Mouse (Mus musculus) forebrain, postnatal 0 days (tissue): ENCODE results near the gene Caln1. TPM values are rescaled to one million over a fixed set of nuclear protein-coding genes. Genes with fewer than 3 reads are reported as not detected.

Source experiments
- ATAC-seq: fragments of 200-750 bp; cut with Nextera tagmentation; 2 replicates; pipeline ENCODE4 v1.8.0; 2017; ENCODE audit warnings: mild to moderate bottlenecking, moderate library complexity
- DNase-seq: peaks from one replicate; pipeline ENCODE4 v3.0.0-alpha.2; 2015
- H3K27ac ChIP-seq: fragments of 300-500 bp; sonication (generic); 2 replicates; pipeline ENCODE4 v1.5.1; 2014; ENCODE audit warnings: low read depth, mild to moderate bottlenecking, antibody characterized with exemption, low read length, moderate library complexity, mixed read lengths
- H3K27me3 ChIP-seq: fragments of 300-500 bp; sonication (generic); 2 replicates; pipeline ENCODE4 v1.6.1; 2014; ENCODE audit warnings: mild to moderate bottlenecking, low read length, mixed read lengths; ENCODE audit not compliant: insufficient read depth
- H3K36me3 ChIP-seq: fragments of 300-500 bp; sonication (generic); 2 replicates; pipeline ENCODE4 v1.6.1; 2014; ENCODE audit warnings: mild to moderate bottlenecking, moderate library complexity; ENCODE audit not compliant: insufficient read depth
- H3K4me1 ChIP-seq: fragments of 300-500 bp; sonication (generic); 2 replicates; pipeline ENCODE4 v1.6.1; 2014; ENCODE audit warnings: antibody characterized with exemption; ENCODE audit not compliant: insufficient read depth
- H3K4me2 ChIP-seq: fragments of 300-500 bp; sonication (generic); 2 replicates; pipeline ENCODE4 v1.6.1; 2014; ENCODE audit warnings: low read depth, mild to moderate bottlenecking, moderate library complexity
- H3K4me3 ChIP-seq: fragments of 300-500 bp; sonication (generic); 2 replicates; pipeline ENCODE4 v1.5.1; 2014; ENCODE audit warnings: low read depth, low read length, mixed read lengths
- H3K9ac ChIP-seq: fragments of 300-500 bp; sonication (generic); 2 replicates; pipeline ENCODE4 v1.6.1; 2014; ENCODE audit warnings: mild to moderate bottlenecking
- H3K9me3 ChIP-seq: fragments of 300-500 bp; sonication (generic); 2 replicates; pipeline ENCODE4 v1.6.1; 2016; ENCODE audit warnings: low read length
- CTCF ChIP-seq: sonication (generic); IDR thresholded peaks from 2 replicates; pipeline ENCODE4 v1.5.1; 2016; ENCODE audit warnings: antibody characterized with exemption, control low read depth, low read depth
- WGBS: fragments of 180-500 bp; shearing (Covaris S2); extraction: QIAGEN DNeasy Blood & Tissue Kit; methylation state at CpG from one replicate; pipeline ENCODE4 v1.1.7; 2014; 5-methylcytosine and 5-hydroxymethylcytosine counted together
- polyA plus RNA-seq: library from polyadenylated mRNA; unstranded; fragments of >200 nt; fragmentation: Nextera tagmentation; extraction: Ambion mirVana; gene quantifications from 2 replicates; pipeline ENCODE4 v1.2.1, GENCODE M21; 2015
- total RNA-seq: library from RNA; depleted of rRNA; stranded (reverse); fragments of >200 nt; gene quantifications from 2 replicates; pipeline ENCODE4 v1.2.3, GENCODE M21; 2014

Caln1 gene
- total and polyA plus RNA-seq, 2 experiments from 2014 or later = 48.7 to 58.7 TPM

- 89% methylated on average over 5 of the region's 5 CpGs for WGBS
- no peak for ATAC-seq
- Histone ChIP-seq H3K4me3 (no peak overlapping the region), H3K9ac (no peak overlapping the region), H3K4me2 (no peak overlapping the region), H3K27ac (no peak overlapping the region), H3K36me3 (no peaks in the 10 kb centered on the region), H3K27me3 (no peaks in the 10 kb centered on the region), H3K4me1 (no peaks in the 10 kb centered on the region; the same call in 1 of the 2 replicates), H3K9me3 (no peaks in the 10 kb centered on the region)
- no peak for DNase-seq
- TF ChIP-seq CTCF = no peak
These were observed 135.6 kb downstream of the Caln1 start for GRCm38 (mm10) chr5:130504891-130505290.

GRCm38 (mm10) chr5:130510516-130510915 lies 141.3 kb downstream of the Caln1 start:
- no peak for TF ChIP-seq CTCF
- WGBS = 93% methylated on average over 2 of the region's 2 CpGs
- DNase-seq (no peak), ATAC-seq (no peak)
- Histone ChIP-seq H3K4me3 (no peak overlapping the region), H3K9me3 (no peaks in the 10 kb centered on the region), H3K36me3 (no peaks in the 10 kb centered on the region), H3K9ac (no peak overlapping the region), H3K27me3 (no peaks in the 10 kb centered on the region), H3K27ac (no peak overlapping the region), H3K4me1 (no peaks in the 10 kb centered on the region), H3K4me2 (no peak overlapping the region)

GRCm38 (mm10) chr5:130515395-130515794 lies 146.1 kb downstream of the Caln1 start:
- Histone ChIP-seq H3K9ac (no peak overlapping the region), H3K27me3 (no peaks in the 10 kb centered on the region), H3K4me2 (no peak overlapping the region), H3K36me3 (no peaks in the 10 kb centered on the region), H3K4me3 (no peak overlapping the region), H3K4me1 (no peaks in the 10 kb centered on the region), H3K9me3 (no peaks in the 10 kb centered on the region), H3K27ac (no peak overlapping the region)
- 86% methylated on average over 6 of the region's 6 CpGs for whole genome bisulfite sequencing
- no peak for TF ChIP-seq CTCF
- ATAC-seq (no peak), DNase-seq (no peak)

- Histone ChIP-seq H3K4me2 (no peak overlapping the region), H3K9ac (no peak overlapping the region), H3K27me3 (no peaks in the 10 kb centered on the region), H3K9me3 (no peaks in the 10 kb centered on the region), H3K27ac (no peak overlapping the region), H3K4me3 (no peak overlapping the region), H3K4me1 (no peaks in the 10 kb centered on the region), H3K36me3 (no peaks in the 10 kb centered on the region)
- peak; percentile 41 for TF ChIP-seq CTCF
- 79% methylated on average over 2 of the region's 2 CpGs for WGBS
- ATAC-seq = no peak
- no peak for DNase-seq
These were observed 151.3 kb downstream of the Caln1 start for GRCm38 (mm10) chr5:130520527-130520926.

GRCm38 (mm10) chr5:130527416-130527815 lies 158.2 kb downstream of the Caln1 start:
- no peak overlapping the region for H3K4me2 ChIP-seq
- no peak for DNase-seq
- no peak for ATAC-seq
- 84% methylated on average over 2 of the region's 2 CpGs for WGBS
- H3K9me3 ChIP-seq = no peaks in the 10 kb centered on the region
- no peaks in the 10 kb centered on the region for H3K4me1 ChIP-seq
- no peaks in the 10 kb centered on the region for H3K36me3 ChIP-seq
- no peak for TF ChIP-seq CTCF
- no peak overlapping the region for H3K4me3 ChIP-seq
- no peak overlapping the region for H3K27ac ChIP-seq
- no peaks in the 10 kb centered on the region for H3K27me3 ChIP-seq
- H3K9ac ChIP-seq = no peak overlapping the region

GRCm38 (mm10) chr5:130547496-130547895 lies 178.2 kb downstream of the Caln1 start:
- H3K4me2 ChIP-seq = no peak overlapping the region
- TF ChIP-seq CTCF = no peak
- no peaks in the 10 kb centered on the region for H3K27me3 ChIP-seq
- ATAC-seq = no peak
- H3K4me1 ChIP-seq = no peaks in the 10 kb centered on the region
- 85% methylated on average over 5 of the region's 5 CpGs for WGBS
- H3K9me3 ChIP-seq = no peaks in the 10 kb centered on the region
- no peak overlapping the region for H3K27ac ChIP-seq
- no peak overlapping the region for H3K4me3 ChIP-seq
- H3K9ac ChIP-seq = no peak overlapping the region
- H3K36me3 ChIP-seq = no peaks in the 10 kb centered on the region
- no peak for DNase-seq

- no peak for TF ChIP-seq CTCF
- ATAC-seq (no peak), DNase-seq (no peak)
- H3K4me2 ChIP-seq = no peak overlapping the region
- H3K27me3 ChIP-seq = no peaks in the 10 kb centered on the region
- WGBS = 69% methylated on average over 4 of the region's 4 CpGs
- no peak overlapping the region for H3K4me3 ChIP-seq
- no peak overlapping the region for H3K27ac ChIP-seq
- no peak overlapping the region for H3K9ac ChIP-seq
- no peaks in the 10 kb centered on the region for H3K36me3 ChIP-seq
- H3K4me1 ChIP-seq = no peaks in the 10 kb centered on the region
- H3K9me3 ChIP-seq = no peaks in the 10 kb centered on the region
These were observed 184.7 kb downstream of the Caln1 start for GRCm38 (mm10) chr5:130553916-130554315.

GRCm38 (mm10) chr5:130563146-130563545 lies 193.9 kb downstream of the Caln1 start:
- Histone ChIP-seq H3K4me2 (no peak overlapping the region), H3K4me1 (peaks cover 5% of the 10 kb centered on the region; the same call in 1 of the 2 replicates), H3K27me3 (no peaks in the 10 kb centered on the region), H3K9ac (no peak overlapping the region), H3K9me3 (no peaks in the 10 kb centered on the region), H3K4me3 (no peak overlapping the region), H3K36me3 (no peaks in the 10 kb centered on the region), H3K27ac (no peak overlapping the region)
- no peak for TF ChIP-seq CTCF
- DNase-seq (no peak), ATAC-seq (no peak)
- WGBS = 74% methylated on average over 3 of the region's 3 CpGs
